Mouse (Mus musculus) v-Abl transformed pro-B cells (cell line): ENCODE data around the gene Ccdc170.

Experiments used
- in situ Hi-C, 2 experiments: fragments of 400-800 bp; cut with MboI; formaldehyde crosslinking; loops; one replicate each; pipeline ENCODE4 v1.15.1; 2025; ENCODE audit not compliant: unreplicated experiment in 2 of 2

The Ccdc170 gene

GRCm38 (mm10) chr10:4598244-4598842, 116.0 kb downstream of the Ccdc170 start:
- in situ Hi-C loops, result loop anchor here (5.0 to 25.0 kb wide), 7 partner anchors 174 to 889 kb away; no protein-coding TSS in a partner anchor

- in situ Hi-C loops, result loop anchor here (5.0 to 25.0 kb wide), 7 partner anchors 174 to 888 kb away; no protein-coding TSS in a partner anchor
Observed at GRCm38 (mm10) chr10:4598916-4599315, 116.6 kb downstream of the Ccdc170 start.

DNA sequence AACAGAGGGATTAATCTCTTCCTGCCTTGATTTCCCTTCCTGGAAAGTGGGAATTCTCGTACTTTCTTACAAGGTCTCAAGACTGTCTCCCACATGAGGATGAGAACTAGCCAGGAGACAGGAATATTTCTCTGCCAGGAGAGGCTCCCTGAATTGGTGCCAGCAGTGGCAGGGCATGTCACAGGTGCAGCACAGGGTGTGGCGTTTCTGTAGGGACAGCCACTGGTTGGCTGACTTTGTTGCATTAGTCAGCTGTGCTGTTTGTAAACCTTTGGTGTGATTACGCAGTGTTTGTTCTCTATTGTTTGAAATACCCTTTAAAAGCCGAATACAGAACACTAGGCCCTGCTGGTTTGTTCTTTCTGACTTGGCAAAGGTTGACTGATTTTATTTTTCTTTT, 117.3 kb downstream of the Ccdc170 start:
- in situ Hi-C loops, result loop anchor here (5.0 to 25.0 kb wide), 7 partner anchors 175 to 888 kb away; no protein-coding TSS in a partner anchor

DNA sequence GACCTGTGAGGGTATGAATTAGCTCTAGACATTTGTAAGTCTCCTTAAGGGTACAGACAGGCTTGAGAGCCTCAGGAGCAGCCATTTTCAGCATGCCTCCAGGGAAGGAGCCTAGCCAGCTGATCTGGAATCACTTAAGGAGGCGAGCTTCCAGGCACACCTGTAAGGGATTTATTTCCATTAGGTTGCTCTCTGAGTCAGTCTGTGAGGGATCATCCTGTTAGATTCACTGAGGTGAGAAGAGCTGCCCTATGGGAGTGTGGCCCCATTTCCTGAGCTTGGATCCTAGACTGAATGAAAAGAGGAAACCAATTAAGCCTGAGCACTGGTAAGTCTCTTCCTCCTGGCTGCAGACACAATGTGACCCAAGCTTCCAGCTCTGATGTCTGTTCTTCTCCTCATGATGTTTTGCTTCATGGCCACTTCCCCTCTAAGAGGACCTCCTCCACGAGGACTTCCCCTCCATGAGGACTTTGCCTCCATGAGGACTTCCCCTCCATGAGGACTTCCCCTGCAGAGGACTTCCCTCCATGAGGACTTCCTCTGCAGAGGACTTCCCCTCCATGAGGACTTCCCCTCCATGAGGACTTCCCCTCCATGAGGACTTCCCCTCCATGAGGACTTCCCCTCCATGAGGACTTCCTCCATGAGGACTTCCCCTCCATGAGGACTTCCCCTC, 118.6 kb downstream of the Ccdc170 start:
- in situ Hi-C loops, result loop anchor here in 1 of 2 experiments (5.0 kb wide), 1 partner anchor 179 kb away; no protein-coding TSS in a partner anchor

GRCm38 (mm10) chr10:4601612-4602011, 119.3 kb downstream of the Ccdc170 start:
- in situ Hi-C loops, result loop anchor here in 1 of 2 experiments (5.0 kb wide), 1 partner anchor 179 kb away; no protein-coding TSS in a partner anchor

GRCm38 (mm10) chr10:4602466-4602865, 120.2 kb downstream of the Ccdc170 start:
- in situ Hi-C loops, result loop anchor here in 1 of 2 experiments (5.0 kb wide), 1 partner anchor 180 kb away; no protein-coding TSS in a partner anchor

DNA sequence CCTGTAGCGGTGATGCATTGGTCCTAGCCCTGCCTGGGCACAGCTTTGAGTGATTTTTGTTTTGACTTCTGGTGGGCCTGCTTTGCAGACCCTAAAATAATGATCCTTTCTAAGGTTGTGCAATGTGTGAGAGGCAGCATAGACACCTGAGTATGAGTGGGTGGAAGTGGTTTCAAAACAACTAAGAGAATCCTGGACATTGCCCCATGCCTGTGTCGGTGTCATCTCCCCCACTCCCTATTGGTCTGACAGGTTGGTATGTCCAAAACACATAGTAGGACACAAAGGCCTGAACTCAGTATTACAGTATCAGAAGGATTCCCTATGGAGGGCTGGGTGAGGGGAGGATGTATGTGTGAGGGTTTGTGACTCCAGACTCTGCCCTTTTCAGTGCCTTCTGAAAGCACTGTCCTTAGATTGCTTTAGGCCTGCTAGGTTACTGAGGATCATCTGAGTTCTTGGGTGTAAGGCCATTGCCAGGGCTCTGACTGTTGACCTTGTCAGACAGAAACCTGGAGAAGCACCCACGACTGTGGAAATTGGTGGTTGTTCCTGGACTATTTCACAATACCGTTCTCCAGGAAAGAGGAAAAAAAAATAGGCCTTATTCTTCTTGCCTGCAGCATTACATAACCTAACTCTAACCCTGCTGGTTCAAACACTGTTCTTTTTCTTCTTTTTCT, 122.4 kb downstream of the Ccdc170 start:
- in situ Hi-C loops, result loop anchor here in 1 of 2 experiments (5.0 kb wide), 1 partner anchor 182 kb away; no protein-coding TSS in a partner anchor

DNA sequence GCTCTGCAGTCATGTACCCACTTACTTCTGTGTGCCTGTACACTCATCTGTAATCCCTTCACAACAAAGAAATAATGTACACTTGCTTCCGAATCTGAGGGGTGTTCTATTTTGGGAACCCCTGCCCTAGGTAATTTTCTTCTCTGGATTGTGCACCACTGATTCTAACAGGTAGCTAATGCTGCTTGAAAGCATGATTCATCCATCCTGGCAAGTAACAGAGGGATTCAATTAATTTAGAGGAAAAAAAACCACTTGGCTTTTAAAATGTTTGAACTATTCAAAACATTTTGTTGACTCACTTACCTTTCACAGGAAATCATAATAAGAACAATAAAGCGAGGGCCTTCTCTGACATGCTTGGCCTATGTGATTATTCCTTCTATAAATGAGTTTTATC, 127.9 kb downstream of the Ccdc170 start:
- in situ Hi-C loops, result loop anchor here (5.0 to 10.0 kb wide), 5 partner anchors 62 to 257 kb away; no protein-coding TSS in a partner anchor

DNA sequence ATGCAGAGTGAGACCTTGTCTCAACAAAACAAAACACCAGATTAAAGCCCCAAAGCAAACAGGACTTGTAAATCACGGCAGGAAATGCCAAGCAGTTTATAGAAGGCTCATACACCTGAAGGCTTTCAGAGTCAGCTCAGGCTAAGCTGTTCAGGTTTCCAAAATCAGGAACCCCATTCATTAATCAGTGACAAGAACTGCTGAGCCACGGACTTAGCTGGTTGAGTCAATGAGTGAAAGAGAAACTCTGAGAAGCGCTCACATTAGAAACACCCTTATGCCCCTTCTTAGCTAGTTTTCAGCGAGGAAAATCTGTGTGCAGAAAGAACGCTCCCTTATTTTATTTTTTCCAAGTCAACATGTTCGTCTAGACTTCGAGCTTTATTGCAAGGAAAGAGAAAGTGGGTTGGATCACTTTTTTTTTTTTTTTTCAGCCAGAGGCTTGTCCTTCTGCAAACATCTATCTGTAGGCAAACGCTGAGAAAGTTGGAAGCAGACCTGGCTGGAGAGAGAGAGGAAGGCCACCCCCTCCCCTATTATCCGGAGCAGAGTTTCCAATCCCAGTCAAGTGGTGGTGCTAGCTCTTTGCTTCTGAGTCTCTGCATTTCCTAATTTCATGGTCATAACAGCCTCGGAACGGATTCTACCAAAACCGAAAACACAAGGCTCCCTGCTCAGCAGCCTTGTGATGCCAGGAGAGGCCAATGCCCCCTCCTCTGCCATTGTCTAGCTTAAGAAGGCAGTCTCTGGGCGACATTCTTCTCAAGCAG, 129.3 kb downstream of the Ccdc170 start, which contains the start of gene Esr1:
Gene Esr1, plus strand, starts transcription at position 208 of the 770 bp plus-strand sequence.
- in situ Hi-C loops, result loop anchor here (5.0 to 10.0 kb wide), 5 partner anchors 61 to 256 kb away; no protein-coding TSS in a partner anchor
